Mouse (Mus musculus) stomach, postnatal 0 days (tissue): Measurements from ENCODE around the gene Nqo2.

Experiments
- CTCF ChIP-seq: IDR thresholded peaks from 2 replicates; pipeline ENCODE4 v1.5.1; 2016; ENCODE audit warnings: antibody characterized with exemption, low read depth, mild to moderate bottlenecking, moderate library complexity
- EP300 ChIP-seq: optimal IDR thresholded peaks from 2 replicates; pipeline ENCODE3; 2016; ENCODE audit warnings: antibody characterized with exemption

- TF ChIP-seq CTCF: no peak
- no peak for TF ChIP-seq EP300
Observed at GRCm38 (mm10) chr13:34036726-34037125, 72.2 kb downstream of the Nqo2 start.
